8 mouse cellular contexts compared by ENCODE assay signal in genomic region chr10:17230040-17230818, GRCm38 (mm10).
DNase-seq lines count a peak whose midpoint lies in the region; ATAC-seq lines count a peak whose summit lies in the region.

No protein-coding gene starts in this region.

- intact Hi-C loops in gastrocnemius, postnatal 36 days (cut with DNase I) = no loop called here

- no peak for DNase-seq in kidney, adult 18-20 months
- peak; percentile 82 for DNase-seq in embryo, embryonic 10.5 days (ENCODE audit: low spot score)
- DNase-seq in mesoderm, embryonic 11.5 days (ENCODE audit: low read depth, low spot score) = peak; percentile 80
- DNase-seq in gastrocnemius, postnatal 36 days = no peak
- DNase-seq in left cerebral cortex, adult 18-20 months (ENCODE audit: low spot score in 2 of 2) = no peak
- no peak for DNase-seq in right cerebral cortex, postnatal 10 days (ENCODE audit: low spot score in 2 of 2)

- H3K4me2 ChIP-seq in kidney, embryonic 14.5 days (replicated peaks; ENCODE audit: low read depth, low read length) = 0 out of 2 replicates have a peak overlapping the region, but pooled peaks have one; percentile 10
- H3K4me2 ChIP-seq in hindbrain, embryonic 13.5 days = peak overlapping the region; percentile 39

- H3K9me3 ChIP-seq in kidney, embryonic 14.5 days (ENCODE audit: control insufficient read depth, low read length) = no peaks in the 10 kb centered on the region
- H3K9me3 ChIP-seq in hindbrain, embryonic 13.5 days = no peaks in the 10 kb centered on the region

- peak overlapping the region; percentile 48; the same call in 1 of the 2 replicates for H3K27ac ChIP-seq in kidney, embryonic 14.5 days (ENCODE audit: low read depth, low read length)
- H3K27ac ChIP-seq in hindbrain, embryonic 13.5 days = peak overlapping the region; percentile 85

- 17% methylated on average over 16 of the region's 16 CpGs for WGBS in kidney, embryonic 14.5 days
- WGBS in hindbrain, embryonic 13.5 days = 3% methylated on average over 16 of the region's 16 CpGs

- ATAC-seq in kidney, embryonic 14.5 days (ENCODE audit: low FRiP score, low TSS enrichment) = peak; percentile 78
- ATAC-seq in hindbrain, embryonic 13.5 days (ENCODE audit: low FRiP score) = peak; percentile 91

- H3K4me1 ChIP-seq in kidney, embryonic 14.5 days (ENCODE audit: control insufficient read depth, insufficient read depth, low read length) = no peaks in the 10 kb centered on the region
- peaks cover 13% of the 10 kb centered on the region for H3K4me1 ChIP-seq in hindbrain, embryonic 13.5 days (replicated peaks)

- no peak overlapping the region for H3K4me3 ChIP-seq in kidney, embryonic 14.5 days (ENCODE audit: low read length)
- no peak overlapping the region for H3K4me3 ChIP-seq in hindbrain, embryonic 13.5 days

- H3K36me3 ChIP-seq in kidney, embryonic 14.5 days (ENCODE audit: control insufficient read depth, insufficient read depth, low read length) = no peaks in the 10 kb centered on the region
- no peaks in the 10 kb centered on the region for H3K36me3 ChIP-seq in hindbrain, embryonic 13.5 days

- no peaks in the 10 kb centered on the region for H3K27me3 ChIP-seq in kidney, embryonic 14.5 days (ENCODE audit: control insufficient read depth, insufficient read depth, low read length)
- no peaks in the 10 kb centered on the region for H3K27me3 ChIP-seq in hindbrain, embryonic 13.5 days

- no peak overlapping the region for H3K9ac ChIP-seq in kidney, embryonic 14.5 days (ENCODE audit: low read depth, low read length)
- H3K9ac ChIP-seq in hindbrain, embryonic 13.5 days = peak overlapping the region; percentile 29

Comparison
In these comparisons a context has a peak if more than half of its experiments do, and no peak if none do; other contexts are left out.
1. DNase-seq: peak in embryo, embryonic 10.5 days (single experiment) and mesoderm, embryonic 11.5 days (single experiment); none in kidney, adult 18-20 months (single experiment), gastrocnemius, postnatal 36 days (0 of 2), left cerebral cortex, adult 18-20 months (0 of 2) and right cerebral cortex, postnatal 10 days (0 of 2).